Mouse (Mus musculus) spleen, adult 12 weeks (tissue): ENCODE data around the gene Lfng.

Experiments used
- DNase-seq: peaks from one replicate; pipeline ENCODE4 v3.0.0; 2022; ENCODE audit warnings: low spot score

The Lfng gene

GRCm38 (mm10) chr5:140639871-140640270, 32.8 kb downstream of the Lfng start:
- no peak for DNase-seq

DNA sequence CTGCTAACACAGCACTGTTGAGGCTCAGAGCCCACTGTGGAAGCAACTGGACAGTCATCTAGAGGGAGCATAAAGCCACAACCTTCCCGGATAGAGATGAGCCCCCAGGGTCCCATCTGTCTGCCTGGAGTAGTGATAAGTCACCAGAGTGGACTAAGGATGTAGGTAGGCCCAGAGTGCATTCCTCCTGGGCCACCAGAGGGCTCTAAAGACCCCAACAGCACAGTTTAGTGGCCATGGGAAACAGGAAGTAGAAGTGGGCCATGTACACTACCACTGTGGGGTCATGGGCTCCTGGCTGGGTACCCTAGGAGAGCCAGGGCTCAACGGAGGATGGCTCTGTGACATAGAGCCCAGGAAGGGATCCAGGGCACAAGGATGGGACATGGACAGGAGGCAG, 33.7 kb downstream of the Lfng start:
- DNase-seq: no peak

GRCm38 (mm10) chr5:140641254-140641928, 34.3 kb downstream of the Lfng start:
- DNase-seq: no peak

DNA sequence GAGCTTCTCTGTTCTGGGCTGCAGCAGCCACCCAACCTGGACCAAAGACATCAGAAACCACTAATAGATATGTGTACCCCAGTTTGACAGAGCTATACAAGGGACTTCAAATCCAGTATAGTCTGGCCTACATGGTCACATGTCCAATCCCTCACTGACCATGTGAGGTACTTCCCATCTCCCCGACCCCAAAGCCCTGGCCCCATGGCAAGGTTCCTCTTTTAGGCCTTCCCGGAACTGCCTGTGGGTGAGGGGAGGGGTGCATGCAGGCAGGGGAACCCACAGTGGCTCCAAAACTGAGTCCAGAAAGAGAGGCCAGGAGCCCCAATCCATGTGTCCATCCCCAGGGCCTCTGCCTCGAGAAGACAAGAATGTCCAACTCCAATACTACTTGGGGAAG, 35.0 kb downstream of the Lfng start:
- no peak for DNase-seq

- DNase-seq: no peak
Measured at GRCm38 (mm10) chr5:140644263-140644662, 37.1 kb downstream of the Lfng start.

- no peak for DNase-seq
Measured at GRCm38 (mm10) chr5:140644702-140645201, 37.6 kb downstream of the Lfng start.

GRCm38 (mm10) chr5:140645454-140645853, 38.3 kb downstream of the Lfng start:
- no peak for DNase-seq

- DNase-seq: no peak
Measured at GRCm38 (mm10) chr5:140646171-140646570, 39.1 kb downstream of the Lfng start.

DNA sequence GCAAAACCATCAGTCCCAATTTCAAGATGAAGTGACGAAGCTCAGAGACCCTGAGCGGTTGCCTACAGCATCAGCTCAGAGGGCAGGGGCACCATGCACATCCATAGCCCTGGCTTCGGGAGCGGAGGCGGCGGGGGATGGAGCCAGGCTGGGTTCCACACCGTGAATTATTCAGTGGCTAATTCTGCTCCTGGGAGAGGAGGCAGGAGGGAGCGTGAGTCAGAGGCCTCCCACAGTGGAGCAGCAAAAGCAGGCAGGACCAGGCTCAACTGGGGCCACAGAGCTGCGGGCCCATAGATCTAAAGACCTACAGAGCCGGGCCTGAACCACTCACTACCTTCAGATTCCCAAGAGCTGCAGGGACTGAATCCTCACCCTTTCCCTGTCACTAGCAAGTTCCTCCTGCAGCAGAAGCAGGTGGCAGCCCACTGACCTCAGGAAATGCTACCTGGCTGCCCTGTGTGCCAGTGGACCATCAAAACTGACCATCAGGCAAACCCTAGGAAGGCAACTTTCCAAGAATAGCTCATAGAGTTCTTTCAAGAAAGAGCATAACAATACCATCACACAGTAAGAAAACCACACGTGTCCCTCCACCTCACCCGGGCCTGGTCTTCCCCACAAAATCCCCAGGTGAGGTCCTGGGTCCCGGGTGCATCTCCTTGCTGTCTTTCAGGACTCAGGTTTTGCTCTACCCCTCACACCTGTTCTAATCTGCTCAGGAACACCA, 40.1 kb downstream of the Lfng start:
- no peak for DNase-seq

- no peak for DNase-seq
Measured at GRCm38 (mm10) chr5:140647821-140648518, 40.9 kb downstream of the Lfng start.

- DNase-seq: no peak
Measured at GRCm38 (mm10) chr5:140648519-140649100, 41.5 kb downstream of the Lfng start, which contains the start of gene Ttyh3. TSS of gene Ttyh3 (minus strand) at chr5:140649031.

DNA sequence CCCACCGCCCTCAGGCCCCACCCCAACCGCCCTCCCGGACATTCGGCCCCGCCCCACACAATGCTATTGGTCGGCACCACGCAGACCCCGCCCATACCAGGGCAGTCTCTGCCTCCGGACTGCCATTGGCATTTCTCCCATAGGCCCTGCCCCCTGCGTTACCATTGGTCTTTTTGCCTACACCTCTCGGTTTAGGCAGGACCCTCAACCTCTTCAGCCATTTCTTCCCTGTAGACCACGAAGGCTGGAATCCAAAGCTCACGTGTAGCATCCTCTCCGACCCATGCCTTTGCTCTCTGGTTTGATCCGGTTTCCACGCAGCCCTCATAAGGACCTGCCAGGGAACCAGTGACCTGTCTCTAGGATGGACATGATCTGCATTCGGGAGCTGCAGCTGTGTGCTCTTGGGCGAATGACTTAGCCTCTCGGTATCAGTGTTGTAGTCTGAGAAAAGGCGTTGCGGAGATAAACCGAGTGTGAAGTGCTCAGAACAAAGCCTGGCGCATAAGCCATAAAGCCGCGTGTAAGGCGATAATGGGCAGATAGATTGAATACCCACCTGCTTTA, 42.1 kb downstream of the Lfng start:
- DNase-seq: peak; percentile 91

- DNase-seq: no peak
Measured at GRCm38 (mm10) chr5:140649881-140650414, 42.8 kb downstream of the Lfng start.

DNA sequence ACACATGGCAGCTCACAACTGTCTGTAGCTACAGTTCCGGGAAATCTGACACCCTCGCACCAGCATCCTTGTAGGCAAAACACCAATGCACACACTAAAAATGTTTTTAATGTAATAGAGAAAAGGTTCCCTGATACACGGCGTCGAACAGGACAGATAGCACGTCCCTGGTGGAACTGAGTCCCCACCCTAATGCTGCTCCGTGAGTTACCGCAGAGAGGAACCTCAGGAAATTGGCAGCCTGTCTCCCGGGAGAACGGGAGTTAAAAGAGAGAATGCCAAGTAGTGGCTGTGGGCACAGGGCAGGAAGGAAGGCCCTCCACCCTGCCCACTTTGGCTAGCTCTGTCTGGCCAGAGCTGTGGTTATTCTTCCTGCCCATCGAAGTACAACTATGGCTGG, 44.1 kb downstream of the Lfng start:
- no peak for DNase-seq

GRCm38 (mm10) chr5:140652587-140652986, 45.5 kb downstream of the Lfng start:
- DNase-seq: no peak

DNA sequence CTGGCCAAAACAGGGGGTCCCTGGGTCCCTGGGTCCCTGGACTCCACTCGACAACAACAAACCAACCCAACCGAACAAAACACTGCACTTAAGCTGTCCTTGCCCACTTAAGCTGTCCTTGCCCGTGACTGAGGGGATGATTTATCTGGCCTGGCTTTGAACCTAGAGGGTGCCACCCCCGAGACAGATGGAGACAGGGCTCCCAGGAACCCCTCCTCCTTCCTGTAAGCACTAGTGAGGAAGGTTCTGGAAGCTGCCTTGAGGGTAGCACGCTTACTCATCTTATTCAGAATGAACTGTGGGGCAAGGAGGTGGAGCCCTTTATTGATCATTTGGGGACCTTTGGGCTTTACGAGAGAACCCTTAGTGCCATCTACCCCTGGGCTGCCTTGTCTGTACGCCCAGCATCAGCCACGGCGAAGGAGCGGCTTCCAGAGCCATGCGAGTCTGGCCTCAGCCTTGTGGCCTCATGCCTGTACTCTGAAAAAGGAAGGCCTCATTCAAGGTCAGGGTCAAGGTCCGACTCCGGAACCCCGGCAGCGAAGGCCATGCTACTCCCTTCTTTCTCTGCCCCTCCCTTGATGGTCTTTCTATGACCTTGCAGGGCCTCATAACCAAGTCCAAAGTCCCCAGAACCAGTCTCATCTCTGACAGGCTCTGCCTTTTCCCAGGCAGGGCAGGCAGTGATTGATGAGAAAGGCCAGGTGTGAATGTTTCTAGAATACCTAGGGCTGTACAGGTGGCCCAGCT, 47.2 kb downstream of the Lfng start:
- no peak for DNase-seq

GRCm38 (mm10) chr5:140659607-140660272, 52.6 kb downstream of the Lfng start:
- no peak for DNase-seq

- DNase-seq: no peak
Measured at GRCm38 (mm10) chr5:140660398-140660797, 53.3 kb downstream of the Lfng start.

DNA sequence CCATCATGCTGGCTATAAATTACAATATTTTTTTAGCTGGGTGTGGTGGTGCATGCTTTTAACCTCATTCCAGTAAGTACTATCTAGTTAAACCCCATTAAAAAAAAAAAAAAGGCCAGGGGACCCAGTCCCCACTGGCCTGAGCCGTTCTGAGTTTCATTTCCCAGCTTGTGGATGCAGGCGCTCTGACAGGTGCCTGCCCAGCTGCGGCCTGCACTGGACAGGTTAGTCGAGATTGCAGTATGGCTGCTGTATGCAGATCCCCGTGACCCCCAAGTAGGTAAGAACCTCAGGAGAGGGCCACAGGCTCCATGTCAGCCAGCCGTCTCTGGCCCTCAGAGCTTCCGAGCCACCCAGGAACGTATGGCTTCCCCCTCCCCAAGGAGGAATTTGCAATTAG, 54.3 kb downstream of the Lfng start:
- no peak for DNase-seq

GRCm38 (mm10) chr5:140661875-140662643, 54.9 kb downstream of the Lfng start:
- no peak for DNase-seq
